Mouse (Mus musculus) MEL (cell line): ENCODE results near the gene Slfn2. TPM values are rescaled to one million over a fixed set of nuclear protein-coding genes. Genes with fewer than 3 reads are reported as not detected.

Experiments used
- DNase-seq: peaks from one replicate; pipeline ENCODE4 v3.0.0; 2011; ENCODE audit warnings: low read depth, low spot score
- H3K27ac ChIP-seq: 2 replicates; pipeline ENCODE4 v1.5.1; 2012; ENCODE audit warnings: low read depth, mild to moderate bottlenecking, control low read depth, low read length, moderate library complexity; ENCODE audit not compliant: control insufficient read depth
- H3K27me3 ChIP-seq, 2 experiments: fragments of 150-350 bp in 1 of 2; sonication (generic) in 1 of 2; 2 replicates each; pipeline ENCODE4 v1.6.1; 2012; ENCODE audit warnings: low read length in 2 of 2, mild to moderate bottlenecking in 2 of 2, improper control_type of control experiment in 1 of 2, moderate library complexity in 1 of 2; ENCODE audit not compliant: insufficient read depth in 2 of 2, control insufficient read depth in 1 of 2
- H3K36me3 ChIP-seq, 2 experiments: 2 replicates each; pipeline ENCODE4 v1.6.1; 2012 to 2014; ENCODE audit warnings: low read length in 2 of 2, improper control_type of control experiment in 1 of 2, inconsistent platforms in 1 of 2, mild to moderate bottlenecking in 1 of 2; ENCODE audit not compliant: insufficient read depth in 2 of 2, control insufficient read depth in 1 of 2
- H3K4me1 ChIP-seq, 2 experiments: fragments of 150-350 bp in 1 of 2; sonication (generic) in 1 of 2; 2 replicates each; pipeline ENCODE4 v1.6.1; 2012; ENCODE audit warnings: low read length in 2 of 2, improper control_type of control experiment in 1 of 2, mild to moderate bottlenecking in 1 of 2; ENCODE audit not compliant: insufficient read depth in 2 of 2, control insufficient read depth in 1 of 2
- H3K4me3 ChIP-seq, 2 experiments: fragments of 150-350 bp in 1 of 2; sonication (generic) in 1 of 2; 2 replicates each; pipeline ENCODE4 v1.5.1; 2012; ENCODE audit warnings: low read depth in 2 of 2, low read length in 2 of 2, mild to moderate bottlenecking in 2 of 2, moderate library complexity in 2 of 2, control low read depth in 1 of 2, improper control_type of control experiment in 1 of 2; ENCODE audit not compliant: control insufficient read depth in 1 of 2, insufficient read depth in 1 of 2
- H3K79me2 ChIP-seq: 2 replicates; pipeline ENCODE4 v1.6.1; 2012; ENCODE audit warnings: mild to moderate bottlenecking, low read length, moderate library complexity; ENCODE audit not compliant: control insufficient read depth, poor library complexity, insufficient read depth
- H3K9ac ChIP-seq: 2 replicates; pipeline ENCODE4 v1.6.1; 2012; ENCODE audit warnings: low read depth, mild to moderate bottlenecking, control low read depth, low read length, moderate library complexity; ENCODE audit not compliant: control insufficient read depth, poor library complexity, severe bottlenecking
- H3K9me3 ChIP-seq: fragments of 150-350 bp; sonication (generic); replicated peaks from 2 replicates; pipeline ENCODE4 v1.6.1; 2012; ENCODE audit warnings: mild to moderate bottlenecking, low read length, improper control_type of control experiment, moderate library complexity; ENCODE audit not compliant: insufficient read depth
- GABPA ChIP-seq: IDR thresholded peaks from 2 replicates; pipeline ENCODE4 v1.6.1; 2012; ENCODE audit warnings: low read depth, mild to moderate bottlenecking, inconsistent platforms, low read length, improper control_type of control experiment, moderate library complexity
- GATA1 ChIP-seq: IDR thresholded peaks from 2 replicates; pipeline ENCODE4 v1.6.1; 2011; ENCODE audit warnings: low read depth, low read length, improper control_type of control experiment
- JUND ChIP-seq: IDR thresholded peaks from 2 replicates; pipeline ENCODE4 v1.6.1; 2011; ENCODE audit warnings: low read depth, mild to moderate bottlenecking, improper control_type of control experiment, low read length
- MAFK ChIP-seq: IDR thresholded peaks from 2 replicates; pipeline ENCODE4 v1.6.1; 2011; ENCODE audit warnings: low read depth, mild to moderate bottlenecking, low read length, improper control_type of control experiment, borderline replicate concordance
- MEF2A ChIP-seq: IDR thresholded peaks from 2 replicates; pipeline ENCODE4 v1.6.1; 2014; ENCODE audit warnings: low read depth, mild to moderate bottlenecking, inconsistent platforms, low read length, improper control_type of control experiment; ENCODE audit not compliant: poor library complexity, insufficient replicate concordance, severe bottlenecking; ENCODE audit errors: extremely low read depth
- MXI1 ChIP-seq: IDR thresholded peaks from 2 replicates; pipeline ENCODE4 v1.6.1; 2011; ENCODE audit warnings: mild to moderate bottlenecking, low read depth, low read length, improper control_type of control experiment
- POLR2A ChIP-seq, 2 experiments: IDR thresholded peaks; 2 replicates each; pipeline ENCODE4 v1.6.1; 2011 to 2012; ENCODE audit warnings: low read length in 2 of 2, mild to moderate bottlenecking in 2 of 2, control low read depth in 1 of 2, improper control_type of control experiment in 1 of 2, low read depth in 1 of 2, moderate library complexity in 1 of 2; ENCODE audit not compliant: control insufficient read depth in 1 of 2, insufficient read depth in 1 of 2, poor library complexity in 1 of 2
- SIN3A ChIP-seq: IDR thresholded peaks from 2 replicates; pipeline ENCODE4 v1.6.1; 2012; ENCODE audit warnings: low read length, improper control_type of control experiment, inconsistent platforms
- TAL1 ChIP-seq: IDR thresholded peaks from 2 replicates; pipeline ENCODE4 v1.6.1; 2012; ENCODE audit warnings: mild to moderate bottlenecking, inconsistent platforms, low read length, moderate library complexity, mixed read lengths
- UBTF ChIP-seq: IDR thresholded peaks from 2 replicates; pipeline ENCODE4 v1.6.1; 2012; ENCODE audit warnings: low read depth, mild to moderate bottlenecking, inconsistent platforms, low read length, improper control_type of control experiment, moderate library complexity, borderline replicate concordance; ENCODE audit not compliant: insufficient read depth
- USF1 ChIP-seq: IDR thresholded peaks from 2 replicates; pipeline ENCODE4 v1.6.1; 2014; ENCODE audit warnings: low read depth, mild to moderate bottlenecking, inconsistent platforms, low read length, improper control_type of control experiment, moderate library complexity
- ZC3H11A ChIP-seq: IDR thresholded peaks from 2 replicates; pipeline ENCODE4 v1.6.1; 2012; ENCODE audit warnings: low read depth, mild to moderate bottlenecking, inconsistent platforms, low read length, improper control_type of control experiment
- ZKSCAN1 ChIP-seq: IDR thresholded peaks from 2 replicates; pipeline ENCODE4 v1.6.1; 2012; ENCODE audit warnings: low read depth, mild to moderate bottlenecking, inconsistent platforms, low read length, improper control_type of control experiment, moderate library complexity
- ZNF384 ChIP-seq: IDR thresholded peaks from 2 replicates; pipeline ENCODE4 v1.6.1; 2012; ENCODE audit warnings: low read depth, mild to moderate bottlenecking, inconsistent platforms, low read length, improper control_type of control experiment
- polyA plus RNA-seq, 2 experiments: library from polyadenylated mRNA; stranded (reverse) in 1 of 2; unstranded in 1 of 2; fragments of >175 nt in 1 of 2; fragments of >200 nt in 1 of 2; gene quantifications; 2 replicates each; pipeline versions ENCODE4 v1.2.1 to v1.2.4; 2012; ENCODE audit warnings: low replicate concordance in 2 of 2, low read depth in 1 of 2; ENCODE audit not compliant: insufficient read length in 2 of 2, insufficient read depth in 1 of 2, missing spikeins in 1 of 2
- total RNA-seq: library from RNA; depleted of rRNA; stranded (reverse); fragments of 300-350 nt; gene quantifications from 2 replicates; pipeline ENCODE4 v1.2.3, GENCODE M21; 2012

Slfn2 gene
- total and polyA plus RNA-seq, 3 experiments = 0.07 to 0.46 TPM; not detected in 1

DNA sequence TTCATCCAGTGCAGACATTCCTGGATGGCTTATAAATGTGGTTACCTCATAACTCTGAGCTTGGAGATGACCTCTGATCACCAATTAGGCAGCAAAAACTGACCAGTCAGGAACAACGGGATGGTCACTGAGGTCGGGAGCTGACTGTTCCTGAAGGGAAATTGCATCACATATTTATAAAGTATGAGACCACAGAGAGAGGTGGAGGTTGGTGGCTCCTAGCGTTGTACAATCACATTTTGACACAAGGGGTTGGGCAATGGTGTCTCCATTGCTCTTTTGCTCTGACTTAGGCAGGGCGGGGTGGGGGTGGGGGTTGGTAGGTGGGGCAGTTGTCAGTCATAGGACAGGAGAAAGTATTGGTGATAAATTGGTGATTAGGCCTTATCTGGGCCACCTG is 1.8 kb upstream of the Slfn2 start:
- Histone ChIP-seq H3K4me1 (peaks cover 6 to 14% of the 10 kb centered on the region in 2 experiments), H3K27me3 (no peaks in the 10 kb centered on the region), H3K79me2 (peaks cover 3% of the 10 kb centered on the region), H3K9me3 (no peaks in the 10 kb centered on the region), H3K4me3 (no peak overlapping the region), H3K27ac (no peak overlapping the region), H3K36me3 (peaks cover 1 to 9% of the 10 kb centered on the region in 2 experiments; a peak in 2 of 4 replicates), H3K9ac (no peak overlapping the region)
- no peak for TF ChIP-seq ZKSCAN1
- TF ChIP-seq TAL1 = no peak
- TF ChIP-seq UBTF = no peak
- TF ChIP-seq GATA1 = no peak
- no peak for TF ChIP-seq MAFK
- no peak for TF ChIP-seq ZC3H11A
- TF ChIP-seq JUND = no peak
- TF ChIP-seq SIN3A = no peak
- DNase-seq = no peak

GRCm38 (mm10) chr11:83063941-83064349 is 967 bp upstream of the Slfn2 start:
- H3K27me3 ChIP-seq = no peaks in the 10 kb centered on the region
- no peak overlapping the region for H3K4me3 ChIP-seq
- H3K9me3 ChIP-seq = no peaks in the 10 kb centered on the region
- DNase-seq = no peak
- TF ChIP-seq GABPA (no peak), JUND (no peak), USF1 (no peak), GATA1 (no peak), MXI1 (no peak), ZNF384 (no peak), POLR2A (IDR thresholded peaks at IDR 0.05; ENCODE audit: control insufficient read depth in 1 of 2, insufficient read depth in 1 of 2, low read depth in 1 of 2, low read length in 2 of 2, poor library complexity in 1 of 2) (no peak), MEF2A (no peak)
- peaks cover 3% of the 10 kb centered on the region for H3K79me2 ChIP-seq
- no peak overlapping the region for H3K9ac ChIP-seq
- H3K27ac ChIP-seq = no peak overlapping the region
- peaks cover 6 to 14% of the 10 kb centered on the region in 2 experiments for H3K4me1 ChIP-seq
- peaks cover under 1 to 9% of the 10 kb centered on the region in 2 experiments; a peak in 2 of 4 replicates for H3K36me3 ChIP-seq
